Mouse (Mus musculus) CH12.LX (cell line): ENCODE data around the gene H3f3b.

Experiments
- CHD1 ChIP-seq: IDR thresholded peaks from 2 replicates; pipeline ENCODE4 v1.6.1; 2012; ENCODE audit warnings: low read depth, low read length, improper control_type of control experiment, inconsistent platforms
- CTCF ChIP-seq, 2 experiments: IDR thresholded peaks in 1 of 2; conservative IDR thresholded peaks in 1 of 2; 2 replicates each; pipeline ENCODE4 v1.5.1; 2011 to 2012; ENCODE audit warnings: low read depth in 2 of 2, low read length in 2 of 2, improper control_type of control experiment in 1 of 2, inconsistent platforms in 1 of 2, mild to moderate bottlenecking in 1 of 2, moderate library complexity in 1 of 2
- JUND ChIP-seq: conservative IDR thresholded peaks from 2 replicates; pipeline ENCODE4 v1.6.1; 2011; ENCODE audit warnings: low read depth, low read length, improper control_type of control experiment
- MAFK ChIP-seq: IDR thresholded peaks from 2 replicates; pipeline ENCODE4 v1.6.1; 2011; ENCODE audit warnings: low read length, improper control_type of control experiment; ENCODE audit not compliant: insufficient replicate concordance
- NELFE ChIP-seq: IDR thresholded peaks from 2 replicates; pipeline ENCODE4 v1.6.1; 2011; ENCODE audit warnings: low read depth, low read length, improper control_type of control experiment
- POLR2A ChIP-seq: IDR thresholded peaks from 2 replicates; pipeline ENCODE4 v1.6.1; 2011; ENCODE audit warnings: low read depth, mild to moderate bottlenecking, improper control_type of control experiment, low read length
- SIN3A ChIP-seq: IDR thresholded peaks from 2 replicates; pipeline ENCODE4 v1.6.1; 2012; ENCODE audit warnings: low read length, improper control_type of control experiment, inconsistent platforms
- TCF12 ChIP-seq: IDR thresholded peaks from 2 replicates; pipeline ENCODE4 v1.6.1; 2014; ENCODE audit warnings: low read depth, mild to moderate bottlenecking, inconsistent platforms, low read length, improper control_type of control experiment
- USF1 ChIP-seq: IDR thresholded peaks from 2 replicates; pipeline ENCODE4 v1.6.1; 2014; ENCODE audit warnings: low read depth, mild to moderate bottlenecking, inconsistent platforms, low read length, improper control_type of control experiment
- ZC3H11A ChIP-seq: IDR thresholded peaks from 2 replicates; pipeline ENCODE4 v1.6.1; 2012; ENCODE audit warnings: low read depth, mild to moderate bottlenecking, inconsistent platforms, low read length, improper control_type of control experiment
- ZNF384 ChIP-seq: IDR thresholded peaks from 2 replicates; pipeline ENCODE4 v1.6.1; 2012; ENCODE audit warnings: low read depth, low read length, improper control_type of control experiment, inconsistent platforms

GRCm38 (mm10) chr11:115983291-115983690, 44.5 kb downstream of the H3f3b start:
- TF ChIP-seq CTCF (conservative IDR thresholded peaks at IDR 0.05 in 1 of 2, IDR thresholded peaks at IDR 0.05 in 1 of 2; ENCODE audit: low read depth in 2 of 2, low read length in 2 of 2) (no peak), TCF12 (no peak), USF1 (no peak), POLR2A (no peak), ZC3H11A (no peak), NELFE (no peak), SIN3A (no peak), ZNF384 (no peak), JUND (no peak), MAFK (no peak), CHD1 (no peak)
